ENCODE assay signal across 23 mouse cellular contexts in genomic region chr2:165907199-165907598, GRCm38 (mm10). TPM values are rescaled to one million over a fixed set of nuclear protein-coding genes. Genes with fewer than 3 reads are reported as not detected.
DNase-seq lines count a peak whose midpoint lies in the region; ATAC-seq and TF ChIP-seq lines count a peak whose summit lies in the region.
"Had no signal": no experiment of that assay in that cellular context is flagged by ENCODE, and none has a peak within 500 bp of the region (broad histone marks: within the 10 kb centered on the region; RNA-seq: fewer than 3 reads in every experiment).

No protein-coding gene starts in this region.

- no peaks in the 10 kb centered on the region for H3K27me3 ChIP-seq in hindbrain, embryonic 10.5 days (ENCODE audit: insufficient read depth, poor library complexity, severe bottlenecking)
- H3K27me3 ChIP-seq in hindbrain, embryonic 11.5 days (ENCODE audit: control insufficient read depth, insufficient read depth, low read length) = no peaks in the 10 kb centered on the region
- H3K27me3 ChIP-seq in kidney, postnatal 0 days (ENCODE audit: insufficient read depth, low read length) = no peaks in the 10 kb centered on the region
- no peaks in the 10 kb centered on the region for H3K27me3 ChIP-seq in embryonic facial prominence, embryonic 10.5 days (replicated peaks; ENCODE audit: low read depth, poor library complexity, severe bottlenecking)
- H3K27me3 ChIP-seq: embryonic facial prominence, embryonic 13.5 days; heart, embryonic 12.5 days; hindbrain, embryonic 15.5 days; intestine, embryonic 15.5 days; megakaryocyte, embryonic 14.5 days; neural tube, embryonic 13.5 days had no signal

- no peaks in the 10 kb centered on the region for H3K36me3 ChIP-seq in hindbrain, embryonic 10.5 days
- no peaks in the 10 kb centered on the region for H3K36me3 ChIP-seq in hindbrain, embryonic 11.5 days (ENCODE audit: control insufficient read depth, insufficient read depth, low read length)
- no peaks in the 10 kb centered on the region for H3K36me3 ChIP-seq in kidney, postnatal 0 days (ENCODE audit: insufficient read depth, low read length)
- no peaks in the 10 kb centered on the region for H3K36me3 ChIP-seq in embryonic facial prominence, embryonic 10.5 days (replicated peaks)
- H3K36me3 ChIP-seq: embryonic facial prominence, embryonic 13.5 days; heart, embryonic 12.5 days; hindbrain, embryonic 15.5 days; intestine, embryonic 15.5 days; neural tube, embryonic 13.5 days had no signal

- TF ChIP-seq CTCF in kidney, postnatal 0 days (IDR thresholded peaks at IDR 0.05; ENCODE audit: low read depth) = no peak

- no peak for ATAC-seq in hindbrain, embryonic 11.5 days (ENCODE audit: low FRiP score)
- ATAC-seq in kidney, postnatal 0 days (replicated peaks; ENCODE audit: low FRiP score, low read depth) = peak; percentile 41; the same call in 1 of the 2 replicates
- no peak for ATAC-seq in monocyte, adult 5-6 weeks (replicated peaks; ENCODE audit: insufficient number of reproducible peaks, low FRiP score, low TSS enrichment, poor library complexity, severe bottlenecking)
- ATAC-seq: forebrain, embryonic 16.5 days had no signal

- H3K4me3 ChIP-seq in hindbrain, embryonic 10.5 days = no peak overlapping the region
- H3K4me3 ChIP-seq in hindbrain, embryonic 11.5 days (ENCODE audit: low read depth, low read length) = no peak overlapping the region
- H3K4me3 ChIP-seq in kidney, postnatal 0 days (replicated peaks; ENCODE audit: low read depth, low read length) = no peak overlapping the region
- H3K4me3 ChIP-seq in embryonic facial prominence, embryonic 10.5 days = no peak overlapping the region
- H3K4me3 ChIP-seq: embryonic facial prominence, embryonic 13.5 days; erythroblast, embryonic 14.5 days; heart, embryonic 12.5 days; hindbrain, embryonic 15.5 days; intestine, embryonic 15.5 days; left cerebral cortex, adult 2 months; megakaryocyte, embryonic 14.5 days; myocyte; neural tube, embryonic 13.5 days had no signal

- no peaks in the 10 kb centered on the region for H3K9me3 ChIP-seq in hindbrain, embryonic 10.5 days
- H3K9me3 ChIP-seq in hindbrain, embryonic 11.5 days (ENCODE audit: control insufficient read depth, low read length) = no peaks in the 10 kb centered on the region
- H3K9me3 ChIP-seq in kidney, postnatal 0 days (replicated peaks; ENCODE audit: low read length) = no peaks in the 10 kb centered on the region
- H3K9me3 ChIP-seq in embryonic facial prominence, embryonic 10.5 days = no peaks in the 10 kb centered on the region
- H3K9me3 ChIP-seq: embryonic facial prominence, embryonic 13.5 days; hindbrain, embryonic 15.5 days; intestine, embryonic 15.5 days; megakaryocyte, embryonic 14.5 days; neural tube, embryonic 13.5 days had no signal

- H3K4me1 ChIP-seq in hindbrain, embryonic 10.5 days (replicated peaks) = peaks cover 32% of the 10 kb centered on the region
- peaks cover 3% of the 10 kb centered on the region; the same call in 1 of the 2 replicates for H3K4me1 ChIP-seq in hindbrain, embryonic 11.5 days (replicated peaks; ENCODE audit: control insufficient read depth, insufficient read depth, low read length)
- H3K4me1 ChIP-seq in kidney, postnatal 0 days (replicated peaks; ENCODE audit: insufficient read depth, low read length) = peaks cover 7% of the 10 kb centered on the region
- H3K4me1 ChIP-seq in embryonic facial prominence, embryonic 10.5 days = peaks cover 29% of the 10 kb centered on the region

- H3K9ac ChIP-seq in hindbrain, embryonic 11.5 days (ENCODE audit: low read depth, low read length) = no peak overlapping the region
- H3K9ac ChIP-seq in kidney, postnatal 0 days (ENCODE audit: low read depth, low read length) = no peak overlapping the region
- H3K9ac ChIP-seq: hindbrain, embryonic 15.5 days; intestine, embryonic 15.5 days; neural tube, embryonic 13.5 days had no signal

- 44% methylated on average over 8 of the region's 8 CpGs for WGBS in hindbrain, embryonic 10.5 days
- WGBS in hindbrain, embryonic 11.5 days = 38% methylated on average over 8 of the region's 8 CpGs
- WGBS in kidney, postnatal 0 days = 45% methylated on average over 7 of the region's 8 CpGs
- 60% methylated on average over 8 of the region's 8 CpGs for WGBS in embryonic facial prominence, embryonic 10.5 days

- peak; percentile 55 for DNase-seq in cerebellum, adult 9-10 months
- DNase-seq in cerebellum, adult 11 months = no peak
- DNase-seq in hindbrain, embryonic 10.5 days (ENCODE audit: low spot score) = no peak
- DNase-seq in hindbrain, embryonic 11.5 days (ENCODE audit: low spot score) = no peak
- peak; percentile 62 for DNase-seq in kidney, postnatal 0 days (ENCODE audit: low spot score)
- DNase-seq in kidney, adult 18-20 months = no peak
- no peak for DNase-seq in embryonic facial prominence, embryonic 10.5 days (ENCODE audit: low spot score)
- DNase-seq: heart, postnatal 14 days; midbrain, embryonic 14.5 days; right cerebral cortex, adult 18-20 months; right cerebral cortex, postnatal 4 days; thymus, postnatal 25 days had no signal

- no peak overlapping the region for H3K4me2 ChIP-seq in hindbrain, embryonic 11.5 days (replicated peaks; ENCODE audit: low read depth, low read length)
- H3K4me2 ChIP-seq in kidney, postnatal 0 days (ENCODE audit: low read length) = no peak overlapping the region
- H3K4me2 ChIP-seq: hindbrain, embryonic 15.5 days; intestine, embryonic 15.5 days; neural tube, embryonic 13.5 days had no signal

- H3K27ac ChIP-seq in hindbrain, embryonic 10.5 days = peak overlapping the region; percentile 79
- no peak overlapping the region for H3K27ac ChIP-seq in hindbrain, embryonic 11.5 days (ENCODE audit: low read depth, low read length)
- H3K27ac ChIP-seq in kidney, postnatal 0 days = peak overlapping the region; percentile 73; the same call in 1 of the 2 replicates
- peak overlapping the region; percentile 73; the same call in 1 of the 2 replicates for H3K27ac ChIP-seq in embryonic facial prominence, embryonic 10.5 days (replicated peaks)
- H3K27ac ChIP-seq: left cerebral cortex, adult 2 months; neural tube, embryonic 13.5 days had no signal

RNA-seq across cellular contexts. Expression of gene Zmynd8, which starts 8.4 kb away (rescaled TPM):
- polyA plus RNA-seq in hindbrain, embryonic 10.5 days (2016; fragmentation: Nextera tagmentation; extraction: Ambion mirVana) = 60.0 and 65.2 TPM in 2 replicates
- 41.9 and 52.9 TPM in 2 replicates for polyA plus RNA-seq in hindbrain, embryonic 11.5 days (2014; fragmentation: Nextera tagmentation; extraction: Ambion mirVana)
- polyA plus RNA-seq in kidney, postnatal 0 days (2015; fragmentation: Nextera tagmentation; extraction: Ambion mirVana) = 39.6 and 41.7 TPM in 2 replicates
- polyA plus RNA-seq in embryonic facial prominence, embryonic 10.5 days (2016; fragmentation: Nextera tagmentation; extraction: Ambion mirVana) = 68.1 and 69.9 TPM in 2 replicates
- total RNA-seq in monocyte, adult 5-6 weeks (2017) = 42.6 to 54.2 TPM (median 44.4 TPM) in 3 replicates

Comparison
In these comparisons a context has a peak if more than half of its experiments do, and no peak if none do; other contexts are left out.
1. DNase-seq: peak in cerebellum, adult 9-10 months (single experiment) and kidney, postnatal 0 days (single experiment); none in cerebellum, adult 11 months (single experiment), hindbrain, embryonic 10.5 days (single experiment), hindbrain, embryonic 11.5 days (single experiment), kidney, adult 18-20 months (single experiment) and embryonic facial prominence, embryonic 10.5 days (single experiment).